Mouse (Mus musculus) mouse trophoblast stem cell (cell line): ENCODE results near the gene Tnfsfm13.

Experiments used
- in situ Hi-C, 2 experiments: fragments of 300-500 bp; cut with MseI, MboI; formaldehyde crosslinking; loops; 2 replicates in 1 of 2; 3 replicates in 1 of 2; pipeline ENCODE4 v1.15.1; 2025

The Tnfsfm13 gene

GRCm38 (mm10) chr11:69682209-69682839 lies 13.6 kb downstream of the Tnfsfm13 start:
- in situ Hi-C loops, result loop anchor here in 1 of 2 experiments (5.0 kb wide), 1 partner anchor 35 kb away; no protein-coding TSS in a partner anchor

- in situ Hi-C loops, result loop anchor here in 1 of 2 experiments (5.0 kb wide), 1 partner anchor 36 kb away; no protein-coding TSS in a partner anchor
These were observed 14.3 kb downstream of the Tnfsfm13 start, which contains the start of gene Senp3 for GRCm38 (mm10) chr11:69681314-69682208. Gene Senp3 (minus strand): TSS chr11:69682084.

- in situ Hi-C loops, result loop anchor here in 1 of 2 experiments (5.0 kb wide), 1 partner anchor 37 kb away; no protein-coding TSS in a partner anchor
These were observed 15.6 kb downstream of the Tnfsfm13 start for GRCm38 (mm10) chr11:69680136-69680855.

GRCm38 (mm10) chr11:69679144-69679543 lies 16.8 kb downstream of the Tnfsfm13 start:
- in situ Hi-C loops, result no loop called here

GRCm38 (mm10) chr11:69672211-69672706 lies 23.6 kb downstream of the Tnfsfm13 start, which contains the start of gene Eif4a1:
Gene Eif4a1 (minus strand): TSS chr11:69672423.
- in situ Hi-C loops, result no loop called here

- in situ Hi-C loops, result no loop called here
These were observed 24.2 kb downstream of the Tnfsfm13 start for GRCm38 (mm10) chr11:69671726-69672124.

- in situ Hi-C loops, result no loop called here
These were observed 24.8 kb downstream of the Tnfsfm13 start for GRCm38 (mm10) chr11:69670786-69671725.

GRCm38 (mm10) chr11:69666665-69667005 lies 29.3 kb downstream of the Tnfsfm13 start:
- in situ Hi-C loops, result no loop called here

GRCm38 (mm10) chr11:69665961-69666664 lies 29.8 kb downstream of the Tnfsfm13 start, which contains the start of gene Cd68:
Gene Cd68 (minus strand): TSS chr11:69666153.
- in situ Hi-C loops, result no loop called here

- in situ Hi-C loops, result no loop called here
These were observed 30.4 kb downstream of the Tnfsfm13 start for GRCm38 (mm10) chr11:69665457-69665960.

- in situ Hi-C loops, result no loop called here
These were observed 31.1 kb downstream of the Tnfsfm13 start for GRCm38 (mm10) chr11:69664841-69665240.

GRCm38 (mm10) chr11:69663795-69664194 lies 32.1 kb downstream of the Tnfsfm13 start:
- in situ Hi-C loops, result no loop called here

GRCm38 (mm10) chr11:69662967-69663671 lies 32.8 kb downstream of the Tnfsfm13 start:
- in situ Hi-C loops, result no loop called here

GRCm38 (mm10) chr11:69662213-69662966 lies 33.5 kb downstream of the Tnfsfm13 start, which contains the start of gene Mpdu1:
Gene Mpdu1 (minus strand): TSS chr11:69662642.
- in situ Hi-C loops, result no loop called here

GRCm38 (mm10) chr11:69661221-69661881 lies 34.5 kb downstream of the Tnfsfm13 start:
- in situ Hi-C loops, result no loop called here

- in situ Hi-C loops, result no loop called here
These were observed 38.4 kb downstream of the Tnfsfm13 start for GRCm38 (mm10) chr11:69657462-69657881.

GRCm38 (mm10) chr11:69656617-69657461 lies 39.1 kb downstream of the Tnfsfm13 start:
- in situ Hi-C loops, result no loop called here
